16 mouse cellular contexts compared by ENCODE assay signal in genomic region chr6:114400387-114400786, GRCm38 (mm10). TPM values are rescaled to one million over a fixed set of nuclear protein-coding genes. Genes with fewer than 3 reads are reported as not detected.
DNase-seq lines count a peak whose midpoint lies in the region; ATAC-seq and TF ChIP-seq lines count a peak whose summit lies in the region.
"Had no signal": no experiment of that assay in that cellular context is flagged by ENCODE, and none has a peak within 500 bp of the region (broad histone marks: within the 10 kb centered on the region; RNA-seq: fewer than 3 reads in every experiment).

No protein-coding gene starts in this region.

- no peak for TF ChIP-seq CTCF in left cerebral cortex, adult 2 months (IDR thresholded peaks at IDR 0.05)

- intact Hi-C loops in left cerebral cortex, adult 2 months (cut with DNase I) = loop anchor here (5.0 kb wide), 3 partner anchors 47 to 312 kb away; no protein-coding TSS in a partner anchor
- intact Hi-C loops in left cerebral cortex, postnatal 4 days (cut with DNase I) = no loop called here

- DNase-seq in left cerebral cortex, adult 2 months (ENCODE audit: extremely low spot score in 1 of 2, low spot score in 2 of 2) = no peak
- DNase-seq in left cerebral cortex, postnatal 4 days = no peak
- DNase-seq in lung, postnatal 10 days = peak; percentile 19
- no peak for DNase-seq in lung, postnatal 4 days
- no peak for DNase-seq in kidney, postnatal 10 days
- DNase-seq: adrenal gland, adult 2 months; adrenal gland, postnatal 25 days; cerebellum, adult 2 months; cerebellum, postnatal 10 days; forebrain, postnatal 0 days; heart, postnatal 36 days had no signal

- ATAC-seq in granulocyte monocyte progenitor cell, adult 5-6 weeks (replicated peaks; ENCODE audit: poor library complexity, severe bottlenecking) = peak; percentile 18; the same call in 1 of the 2 replicates
- ATAC-seq: forebrain, embryonic 13.5 days; forebrain, postnatal 0 days had no signal

- peak overlapping the region; percentile 64; the same call in 1 of the 2 replicates for H3K4me3 ChIP-seq in left cerebral cortex, adult 2 months
- H3K4me3 ChIP-seq: embryonic facial prominence, embryonic 10.5 days; forebrain, embryonic 13.5 days; heart, embryonic 13.5 days; hindbrain, embryonic 15.5 days had no signal

- peak overlapping the region; percentile 81 for H3K27ac ChIP-seq in left cerebral cortex, adult 2 months
- H3K27ac ChIP-seq: embryonic facial prominence, embryonic 10.5 days; forebrain, embryonic 13.5 days; heart, embryonic 13.5 days; hindbrain, embryonic 15.5 days had no signal

RNA-seq across cellular contexts. Expression of gene Hrh1, which starts 2.7 kb away (rescaled TPM):
- 10 to 100 TPM; 24.2 to 25.6 TPM for total RNA-seq in left cerebral cortex, adult 2 months (2021)
- 1 to 10 TPM; 4.9 to 5.1 TPM for total RNA-seq in left cerebral cortex, postnatal 4 days (2021)
- total RNA-seq in granulocyte monocyte progenitor cell, adult 5-6 weeks (2014; fragmentation: Nextera tagmentation) = not detected in 2 replicates
- not detected in 2 replicates for total RNA-seq in granulocyte monocyte progenitor cell, adult 5-6 weeks (2017)

Comparison
In these comparisons a context has a peak if more than half of its experiments do, and no peak if none do; other contexts are left out.
1. RNA of gene Hrh1, which starts 2.7 kb away (total RNA-seq): 24.2 to 25.6 TPM in left cerebral cortex, adult 2 months and 4.9 to 5.1 TPM in left cerebral cortex, postnatal 4 days; not detected in granulocyte monocyte progenitor cell, adult 5-6 weeks; every median in the first group is over 4 times any median in the second.